Mouse (Mus musculus) bone marrow, adult 2 months (tissue): ENCODE measurements around the gene Mmp24.

Experiments
- CTCF ChIP-seq: fragments of 200-500 bp; IDR thresholded peaks from 2 replicates; pipeline ENCODE4 v1.5.1; 2011; ENCODE audit warnings: low read length, control low read depth; ENCODE audit not compliant: control insufficient read depth, insufficient read depth
- POLR2A ChIP-seq: fragments of 200-500 bp; IDR thresholded peaks from 2 replicates; pipeline ENCODE4 v1.6.1; 2011; ENCODE audit warnings: low read depth, mild to moderate bottlenecking, control low read depth, low read length, borderline replicate concordance; ENCODE audit not compliant: control insufficient read depth

GRCm38 (mm10) chr2:155773664-155774063 is 1.5 kb upstream of the Mmp24 start:
- TF ChIP-seq POLR2A, result no peak
- no peak for TF ChIP-seq CTCF
